ENCODE assay signal across 21 mouse cellular contexts in genomic region chr13:81871226-81871625, GRCm38 (mm10).
A peak's percentile ranks its signal among the peaks of the same experiment; 100 is the strongest.
DNase-seq lines count a peak whose midpoint lies in the region; ATAC-seq lines count a peak whose summit lies in the region.
"Had no signal": no experiment of that assay in that cellular context is flagged by ENCODE, and none has a peak within 500 bp of the region (broad histone marks: within the 10 kb centered on the region; RNA-seq: fewer than 3 reads in every experiment).

No protein-coding gene starts in this region.

- peak; percentile 88 for ATAC-seq in frontal cortex, adult (ENCODE audit: low TSS enrichment)
- ATAC-seq: forebrain, embryonic 14.5 days; hindbrain, postnatal 0 days; Patski had no signal

- DNase-seq in frontal cortex, postnatal 14 days (ENCODE audit: low spot score in 2 of 2) = no peak
- peak; percentile 25 for DNase-seq in right cerebral cortex, adult 18-20 months
- DNase-seq in right cerebral cortex, postnatal 4 days = no peak
- DNase-seq in brain, adult 2 months (ENCODE audit: low read depth, low spot score) = peak; percentile 67
- DNase-seq in telencephalon, adult 2 months (ENCODE audit: low read depth, low spot score) = peak; percentile 54
- no peak for DNase-seq in natural killer cell, adult 2 months (ENCODE audit: low spot score in 2 of 2)
- DNase-seq: adrenal gland, postnatal 10 days; adrenal gland, postnatal 36 days; B cell, adult 2 months; cerebellum, adult 11 months; cerebellum, adult 2 months; cerebellum, adult 9-11 months; cerebellum, postnatal 25 days; gastrocnemius, postnatal 25 days; heart, adult 18-20 months; heart, postnatal 10 days; heart, postnatal 36 days had no signal

Comparison
In these comparisons a context has a peak if more than half of its experiments do, and no peak if none do; other contexts are left out.
1. DNase-seq: peak in right cerebral cortex, adult 18-20 months (single experiment), brain, adult 2 months (single experiment) and telencephalon, adult 2 months (single experiment); none in frontal cortex, postnatal 14 days (0 of 2), right cerebral cortex, postnatal 4 days (single experiment) and natural killer cell, adult 2 months (0 of 2).